In the genomic region with DNA sequence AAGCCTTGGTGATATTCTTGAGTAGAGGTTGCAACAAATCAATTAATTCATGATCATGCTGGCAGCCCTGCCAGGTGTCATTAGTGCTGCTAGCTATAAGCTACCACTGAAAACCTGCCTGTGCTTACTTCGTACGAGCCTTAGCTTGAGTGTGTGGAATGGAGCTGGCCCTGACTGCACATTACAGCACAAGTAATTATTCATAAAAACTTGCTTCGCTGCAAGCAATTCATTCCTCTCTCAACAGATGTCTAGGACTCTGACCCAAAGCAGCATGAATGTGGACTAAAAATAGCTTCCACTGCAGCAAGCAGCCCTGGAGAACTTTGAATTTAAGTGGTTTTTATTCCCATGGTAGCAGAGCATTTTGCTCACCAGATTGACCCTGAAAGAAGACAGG, we compare ENCODE assay signal across 11 mouse cellular contexts.
A peak's percentile ranks its signal among the peaks of the same experiment; 100 is the strongest.
DNase-seq lines count a peak whose midpoint lies in the region; ATAC-seq lines count a peak whose summit lies in the region.
"Had no signal": no experiment of that assay in that cellular context is flagged by ENCODE, and none has a peak within 500 bp of the region (broad histone marks: within the 10 kb centered on the region; RNA-seq: fewer than 3 reads in every experiment).

No protein-coding gene starts in this region.

- no peak overlapping the region for H3K9ac ChIP-seq in limb, embryonic 11.5 days (ENCODE audit: low read length)
- no peak overlapping the region for H3K9ac ChIP-seq in forebrain, embryonic 15.5 days (replicated peaks)
- no peak overlapping the region for H3K9ac ChIP-seq in midbrain, embryonic 15.5 days
- H3K9ac ChIP-seq: liver, embryonic 13.5 days; midbrain, embryonic 12.5 days had no signal

- peak; percentile 78; the same call in 1 of the 2 replicates for ATAC-seq in limb, embryonic 11.5 days (ENCODE audit: insufficient number of reproducible peaks, low FRiP score, low TSS enrichment, low read depth)
- peak; percentile 72 for ATAC-seq in forebrain, embryonic 15.5 days (replicated peaks)
- ATAC-seq in midbrain, embryonic 15.5 days (replicated peaks) = peak; percentile 98
- no peak for ATAC-seq in activated CD4-positive, CD25-positive, alpha-beta regulatory T cell, adult 4 months

- no peak overlapping the region for H3K4me2 ChIP-seq in limb, embryonic 11.5 days (ENCODE audit: low read depth, severe bottlenecking)
- no peak overlapping the region for H3K4me2 ChIP-seq in forebrain, embryonic 15.5 days (replicated peaks)
- H3K4me2 ChIP-seq in midbrain, embryonic 15.5 days = no peak overlapping the region
- H3K4me2 ChIP-seq: liver, embryonic 13.5 days; midbrain, embryonic 12.5 days had no signal

- DNase-seq in limb, embryonic 11.5 days (ENCODE audit: low spot score) = no peak
- no peak for DNase-seq in limb, embryonic 10.5 days (ENCODE audit: low spot score)
- peak; percentile 17 to 32 for DNase-seq in kidney, adult 8-10 months
- no peak for DNase-seq in cerebellum, postnatal 14 days
- DNase-seq: adrenal gland, adult 8-10 months; cerebellum, postnatal 36 days; liver, embryonic 13.5 days had no signal

- H3K27me3 ChIP-seq in limb, embryonic 11.5 days (ENCODE audit: control insufficient read depth, insufficient read depth, low read length) = no peaks in the 10 kb centered on the region
- H3K27me3 ChIP-seq in limb, embryonic 10.5 days (ENCODE audit: low read depth, poor library complexity, severe bottlenecking) = no peaks in the 10 kb centered on the region
- H3K27me3 ChIP-seq in forebrain, embryonic 15.5 days = no peaks in the 10 kb centered on the region
- no peaks in the 10 kb centered on the region for H3K27me3 ChIP-seq in midbrain, embryonic 15.5 days (replicated peaks)
- H3K27me3 ChIP-seq: liver, embryonic 13.5 days; midbrain, embryonic 12.5 days had no signal

- H3K36me3 ChIP-seq in limb, embryonic 11.5 days (ENCODE audit: control insufficient read depth, insufficient read depth, low read length) = no peaks in the 10 kb centered on the region
- H3K36me3 ChIP-seq in limb, embryonic 10.5 days = no peaks in the 10 kb centered on the region
- H3K36me3 ChIP-seq in forebrain, embryonic 15.5 days = no peaks in the 10 kb centered on the region
- H3K36me3 ChIP-seq in midbrain, embryonic 15.5 days (replicated peaks) = no peaks in the 10 kb centered on the region
- H3K36me3 ChIP-seq: liver, embryonic 13.5 days; midbrain, embryonic 12.5 days had no signal

- no peaks in the 10 kb centered on the region for H3K4me1 ChIP-seq in limb, embryonic 11.5 days (ENCODE audit: control insufficient read depth, insufficient read depth, low read length)
- H3K4me1 ChIP-seq in limb, embryonic 10.5 days = no peaks in the 10 kb centered on the region; the same call in 1 of the 2 replicates
- H3K4me1 ChIP-seq in forebrain, embryonic 15.5 days = peaks cover 3% of the 10 kb centered on the region; the same call in 1 of the 2 replicates
- no peaks in the 10 kb centered on the region for H3K4me1 ChIP-seq in midbrain, embryonic 15.5 days
- H3K4me1 ChIP-seq: liver, embryonic 13.5 days; midbrain, embryonic 12.5 days had no signal

- H3K27ac ChIP-seq in limb, embryonic 11.5 days (replicated peaks; ENCODE audit: low read depth, low read length) = no peak overlapping the region
- H3K27ac ChIP-seq in limb, embryonic 10.5 days = no peak overlapping the region
- H3K27ac ChIP-seq in forebrain, embryonic 15.5 days (replicated peaks) = no peak overlapping the region
- H3K27ac ChIP-seq in midbrain, embryonic 15.5 days = no peak overlapping the region; the same call in 1 of the 2 replicates
- H3K27ac ChIP-seq: liver, embryonic 13.5 days; midbrain, embryonic 12.5 days had no signal

- peaks cover 3% of the 10 kb centered on the region for H3K9me3 ChIP-seq in limb, embryonic 11.5 days (ENCODE audit: control insufficient read depth, low read length)
- H3K9me3 ChIP-seq in limb, embryonic 10.5 days (replicated peaks) = no peaks in the 10 kb centered on the region; the same call in 1 of the 2 replicates
- H3K9me3 ChIP-seq in forebrain, embryonic 15.5 days = no peaks in the 10 kb centered on the region; the same call in 1 of the 2 replicates
- no peaks in the 10 kb centered on the region for H3K9me3 ChIP-seq in midbrain, embryonic 15.5 days
- H3K9me3 ChIP-seq: liver, embryonic 13.5 days had no signal

- 42% methylated on average over 3 of the region's 3 CpGs for WGBS in limb, embryonic 11.5 days
- 76% methylated on average over 3 of the region's 3 CpGs for WGBS in limb, embryonic 10.5 days
- WGBS in forebrain, embryonic 15.5 days = 47% methylated on average over 3 of the region's 3 CpGs
- 47% methylated on average over 3 of the region's 3 CpGs for WGBS in midbrain, embryonic 15.5 days

- H3K4me3 ChIP-seq in limb, embryonic 11.5 days (ENCODE audit: low read depth, low read length) = no peak overlapping the region
- H3K4me3 ChIP-seq in limb, embryonic 10.5 days = no peak overlapping the region
- no peak overlapping the region for H3K4me3 ChIP-seq in forebrain, embryonic 15.5 days
- no peak overlapping the region for H3K4me3 ChIP-seq in midbrain, embryonic 15.5 days
- H3K4me3 ChIP-seq: liver, embryonic 13.5 days; midbrain, embryonic 12.5 days had no signal

Comparison
In these comparisons a context has a peak if more than half of its experiments do, and no peak if none do; other contexts are left out.
1. DNase-seq: peak in kidney, adult 8-10 months (2 of 2); none in limb, embryonic 11.5 days (single experiment), limb, embryonic 10.5 days (single experiment) and cerebellum, postnatal 14 days (0 of 2).